Mouse (Mus musculus) MEL (cell line): ENCODE results near the gene Med13l. TPM values are rescaled to one million over a fixed set of nuclear protein-coding genes. Genes with fewer than 3 reads are reported as not detected.

ENCODE experiments used
- DNase-seq: peaks from one replicate; pipeline ENCODE4 v3.0.0; 2011; ENCODE audit warnings: low read depth, low spot score
- H3K27ac ChIP-seq: 2 replicates; pipeline ENCODE4 v1.5.1; 2012; ENCODE audit warnings: low read depth, mild to moderate bottlenecking, control low read depth, low read length, moderate library complexity; ENCODE audit not compliant: control insufficient read depth
- H3K27me3 ChIP-seq, 2 experiments: fragments of 150-350 bp in 1 of 2; sonication (generic) in 1 of 2; 2 replicates each; pipeline ENCODE4 v1.6.1; 2012; ENCODE audit warnings: low read length in 2 of 2, mild to moderate bottlenecking in 2 of 2, improper control_type of control experiment in 1 of 2, moderate library complexity in 1 of 2; ENCODE audit not compliant: insufficient read depth in 2 of 2, control insufficient read depth in 1 of 2
- H3K36me3 ChIP-seq, 2 experiments: 2 replicates each; pipeline ENCODE4 v1.6.1; 2012 to 2014; ENCODE audit warnings: low read length in 2 of 2, improper control_type of control experiment in 1 of 2, inconsistent platforms in 1 of 2, mild to moderate bottlenecking in 1 of 2; ENCODE audit not compliant: insufficient read depth in 2 of 2, control insufficient read depth in 1 of 2
- H3K4me1 ChIP-seq, 2 experiments: fragments of 150-350 bp in 1 of 2; sonication (generic) in 1 of 2; 2 replicates each; pipeline ENCODE4 v1.6.1; 2012; ENCODE audit warnings: low read length in 2 of 2, improper control_type of control experiment in 1 of 2, mild to moderate bottlenecking in 1 of 2; ENCODE audit not compliant: insufficient read depth in 2 of 2, control insufficient read depth in 1 of 2
- H3K4me3 ChIP-seq, 2 experiments: fragments of 150-350 bp in 1 of 2; sonication (generic) in 1 of 2; 2 replicates each; pipeline ENCODE4 v1.5.1; 2012; ENCODE audit warnings: low read depth in 2 of 2, low read length in 2 of 2, mild to moderate bottlenecking in 2 of 2, moderate library complexity in 2 of 2, control low read depth in 1 of 2, improper control_type of control experiment in 1 of 2; ENCODE audit not compliant: control insufficient read depth in 1 of 2, insufficient read depth in 1 of 2
- H3K79me2 ChIP-seq: 2 replicates; pipeline ENCODE4 v1.6.1; 2012; ENCODE audit warnings: mild to moderate bottlenecking, low read length, moderate library complexity; ENCODE audit not compliant: control insufficient read depth, poor library complexity, insufficient read depth
- H3K9ac ChIP-seq: 2 replicates; pipeline ENCODE4 v1.6.1; 2012; ENCODE audit warnings: low read depth, mild to moderate bottlenecking, control low read depth, low read length, moderate library complexity; ENCODE audit not compliant: control insufficient read depth, poor library complexity, severe bottlenecking
- H3K9me3 ChIP-seq: fragments of 150-350 bp; sonication (generic); replicated peaks from 2 replicates; pipeline ENCODE4 v1.6.1; 2012; ENCODE audit warnings: mild to moderate bottlenecking, low read length, improper control_type of control experiment, moderate library complexity; ENCODE audit not compliant: insufficient read depth
- CHD1 ChIP-seq: IDR thresholded peaks from 2 replicates; pipeline ENCODE4 v1.6.1; 2012; ENCODE audit warnings: low read depth, mild to moderate bottlenecking, inconsistent platforms, low read length, improper control_type of control experiment
- CTCF ChIP-seq, 3 experiments: IDR thresholded peaks in 2 of 3; conservative IDR thresholded peaks in 1 of 3; 2 replicates each; pipeline ENCODE4 v1.5.1; 2011 to 2012; ENCODE audit warnings: low read length in 3 of 3, low read depth in 2 of 3, mild to moderate bottlenecking in 2 of 3, improper control_type of control experiment in 1 of 3, inconsistent platforms in 1 of 3, mixed read lengths in 1 of 3, moderate library complexity in 1 of 3; ENCODE audit not compliant: control insufficient read depth in 1 of 3, insufficient read depth in 1 of 3, poor library complexity in 1 of 3, severe bottlenecking in 1 of 3
- E2F4 ChIP-seq: IDR thresholded peaks from 2 replicates; pipeline ENCODE4 v1.6.1; 2011; ENCODE audit warnings: low read depth, low read length, improper control_type of control experiment, borderline replicate concordance
- ELF1 ChIP-seq: IDR thresholded peaks from 2 replicates; pipeline ENCODE4 v1.6.1; 2014; ENCODE audit warnings: low read depth, mild to moderate bottlenecking, inconsistent platforms, low read length, improper control_type of control experiment, moderate library complexity
- EP300 ChIP-seq, 2 experiments: IDR thresholded peaks; 2 replicates each; pipeline ENCODE4 v1.6.1; 2011; ENCODE audit warnings: improper control_type of control experiment in 2 of 2, low read length in 2 of 2, low read depth in 1 of 2, mild to moderate bottlenecking in 1 of 2
- ETS1 ChIP-seq: IDR thresholded peaks from 2 replicates; pipeline ENCODE4 v1.6.1; 2012; ENCODE audit warnings: low read depth, mild to moderate bottlenecking, inconsistent platforms, low read length, improper control_type of control experiment, moderate library complexity
- GABPA ChIP-seq: IDR thresholded peaks from 2 replicates; pipeline ENCODE4 v1.6.1; 2012; ENCODE audit warnings: low read depth, mild to moderate bottlenecking, inconsistent platforms, low read length, improper control_type of control experiment, moderate library complexity
- GATA1 ChIP-seq: IDR thresholded peaks from 2 replicates; pipeline ENCODE4 v1.6.1; 2011; ENCODE audit warnings: low read depth, low read length, improper control_type of control experiment
- HCFC1 ChIP-seq: IDR thresholded peaks from 2 replicates; pipeline ENCODE4 v1.6.1; 2012; ENCODE audit warnings: low read depth, mild to moderate bottlenecking, inconsistent platforms, low read length, improper control_type of control experiment, moderate library complexity
- JUND ChIP-seq: IDR thresholded peaks from 2 replicates; pipeline ENCODE4 v1.6.1; 2011; ENCODE audit warnings: low read depth, mild to moderate bottlenecking, improper control_type of control experiment, low read length
- MAFK ChIP-seq: IDR thresholded peaks from 2 replicates; pipeline ENCODE4 v1.6.1; 2011; ENCODE audit warnings: low read depth, mild to moderate bottlenecking, low read length, improper control_type of control experiment, borderline replicate concordance
- MAZ ChIP-seq: IDR thresholded peaks from 2 replicates; pipeline ENCODE4 v1.6.1; 2012; ENCODE audit warnings: low read depth, mild to moderate bottlenecking, inconsistent platforms, low read length, improper control_type of control experiment
- MXI1 ChIP-seq: IDR thresholded peaks from 2 replicates; pipeline ENCODE4 v1.6.1; 2011; ENCODE audit warnings: mild to moderate bottlenecking, low read depth, low read length, improper control_type of control experiment
- MYB ChIP-seq: IDR thresholded peaks from 2 replicates; pipeline ENCODE4 v1.6.1; 2011; ENCODE audit warnings: mild to moderate bottlenecking, low read depth, low read length, improper control_type of control experiment
- MYC ChIP-seq: IDR thresholded peaks from 2 replicates; pipeline ENCODE4 v1.6.1; 2011; ENCODE audit warnings: low read depth, mild to moderate bottlenecking, low read length, improper control_type of control experiment, moderate library complexity
- NELFE ChIP-seq: IDR thresholded peaks from 2 replicates; pipeline ENCODE4 v1.6.1; 2011; ENCODE audit warnings: low read depth, low read length, improper control_type of control experiment
- NRF1 ChIP-seq: IDR thresholded peaks from 2 replicates; pipeline ENCODE4 v1.6.1; 2014; ENCODE audit warnings: low read depth, mild to moderate bottlenecking, inconsistent platforms, low read length, improper control_type of control experiment, moderate library complexity; ENCODE audit not compliant: poor library complexity, insufficient read depth, severe bottlenecking
- POLR2A ChIP-seq, 2 experiments: IDR thresholded peaks; 2 replicates each; pipeline ENCODE4 v1.6.1; 2011 to 2012; ENCODE audit warnings: low read length in 2 of 2, mild to moderate bottlenecking in 2 of 2, control low read depth in 1 of 2, improper control_type of control experiment in 1 of 2, low read depth in 1 of 2, moderate library complexity in 1 of 2; ENCODE audit not compliant: control insufficient read depth in 1 of 2, insufficient read depth in 1 of 2, poor library complexity in 1 of 2
- RCOR1 ChIP-seq: IDR thresholded peaks from 2 replicates; pipeline ENCODE4 v1.6.1; 2012; ENCODE audit warnings: low read depth, mild to moderate bottlenecking, inconsistent platforms, low read length, improper control_type of control experiment
- SIN3A ChIP-seq: IDR thresholded peaks from 2 replicates; pipeline ENCODE4 v1.6.1; 2012; ENCODE audit warnings: low read length, improper control_type of control experiment, inconsistent platforms
- TCF12 ChIP-seq: IDR thresholded peaks from 2 replicates; pipeline ENCODE4 v1.6.1; 2014; ENCODE audit warnings: low read depth, mild to moderate bottlenecking, inconsistent platforms, low read length, improper control_type of control experiment, moderate library complexity
- UBTF ChIP-seq: IDR thresholded peaks from 2 replicates; pipeline ENCODE4 v1.6.1; 2012; ENCODE audit warnings: low read depth, mild to moderate bottlenecking, inconsistent platforms, low read length, improper control_type of control experiment, moderate library complexity, borderline replicate concordance; ENCODE audit not compliant: insufficient read depth
- USF1 ChIP-seq: IDR thresholded peaks from 2 replicates; pipeline ENCODE4 v1.6.1; 2014; ENCODE audit warnings: low read depth, mild to moderate bottlenecking, inconsistent platforms, low read length, improper control_type of control experiment, moderate library complexity
- ZC3H11A ChIP-seq: IDR thresholded peaks from 2 replicates; pipeline ENCODE4 v1.6.1; 2012; ENCODE audit warnings: low read depth, mild to moderate bottlenecking, inconsistent platforms, low read length, improper control_type of control experiment
- ZKSCAN1 ChIP-seq: IDR thresholded peaks from 2 replicates; pipeline ENCODE4 v1.6.1; 2012; ENCODE audit warnings: low read depth, mild to moderate bottlenecking, inconsistent platforms, low read length, improper control_type of control experiment, moderate library complexity
- ZNF384 ChIP-seq: IDR thresholded peaks from 2 replicates; pipeline ENCODE4 v1.6.1; 2012; ENCODE audit warnings: low read depth, mild to moderate bottlenecking, inconsistent platforms, low read length, improper control_type of control experiment
- polyA plus RNA-seq, 2 experiments: library from polyadenylated mRNA; stranded (reverse) in 1 of 2; unstranded in 1 of 2; fragments of >175 nt in 1 of 2; fragments of >200 nt in 1 of 2; gene quantifications; 2 replicates each; pipeline versions ENCODE4 v1.2.1 to v1.2.4; 2012; ENCODE audit warnings: low replicate concordance in 2 of 2, low read depth in 1 of 2; ENCODE audit not compliant: insufficient read length in 2 of 2, insufficient read depth in 1 of 2, missing spikeins in 1 of 2
- total RNA-seq: library from RNA; depleted of rRNA; stranded (reverse); fragments of 300-350 nt; gene quantifications from 2 replicates; pipeline ENCODE4 v1.2.3, GENCODE M21; 2012

Med13l gene
- total and polyA plus RNA-seq, 3 experiments, result 13.4 to 16.1 TPM; not detected in 1

DNA sequence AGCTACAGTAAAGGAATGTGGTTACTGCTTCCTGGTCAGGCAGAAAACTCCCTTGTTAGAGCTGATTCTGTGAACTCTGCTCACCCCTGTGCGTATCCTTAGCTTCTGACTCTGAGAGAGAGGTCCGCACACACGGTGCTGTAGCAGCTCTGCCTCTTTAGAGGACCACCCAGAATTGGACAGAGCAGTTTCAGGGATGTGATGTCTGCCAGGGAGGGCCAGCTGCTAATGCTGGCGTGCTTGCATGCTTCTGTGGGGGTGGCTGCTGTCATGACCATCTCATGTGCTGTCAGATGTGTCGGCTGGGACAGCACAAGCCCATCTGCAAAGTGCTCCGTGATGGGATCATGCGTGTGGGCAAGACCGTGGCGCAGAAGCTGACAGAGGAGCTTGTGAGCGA is 186.5 kb downstream of the Med13l start:
- Histone ChIP-seq H3K4me3 (no peak overlapping the region), H3K36me3 (peaks cover 0 to 2% of the 10 kb centered on the region in 2 experiments; a peak in 2 of 4 replicates), H3K27me3 (no peaks in the 10 kb centered on the region), H3K9me3 (no peaks in the 10 kb centered on the region), H3K27ac (no peak overlapping the region), H3K79me2 (no peaks in the 10 kb centered on the region), H3K9ac (no peak overlapping the region), H3K4me1 (no peaks in the 10 kb centered on the region)
- no peak for TF ChIP-seq ZKSCAN1
- no peak for TF ChIP-seq ELF1
- TF ChIP-seq USF1, result no peak
- TF ChIP-seq ZC3H11A, result no peak
- TF ChIP-seq NELFE, result no peak
- TF ChIP-seq CHD1, result no peak
- no peak for TF ChIP-seq MXI1
- no peak for TF ChIP-seq HCFC1
- TF ChIP-seq EP300 (IDR thresholded peaks at IDR 0.05; ENCODE audit: low read depth in 1 of 2, low read length in 2 of 2), result no peak
- TF ChIP-seq MYC, result no peak
- no peak for TF ChIP-seq RCOR1
- no peak for TF ChIP-seq GATA1
- no peak for TF ChIP-seq TCF12
- no peak for TF ChIP-seq MYB
- no peak for TF ChIP-seq POLR2A (IDR thresholded peaks at IDR 0.05; ENCODE audit: control insufficient read depth in 1 of 2, insufficient read depth in 1 of 2, low read depth in 1 of 2, low read length in 2 of 2, poor library complexity in 1 of 2)
- no peak for TF ChIP-seq SIN3A
- TF ChIP-seq GABPA, result no peak
- DNase-seq, result no peak

- Histone ChIP-seq H3K9ac (no peak overlapping the region), H3K79me2 (no peaks in the 10 kb centered on the region), H3K4me1 (no peaks in the 10 kb centered on the region)
- TF ChIP-seq NRF1 (no peak), CTCF (IDR thresholded peaks at IDR 0.05 in 2 of 3, conservative IDR thresholded peaks at IDR 0.05 in 1 of 3; ENCODE audit: control insufficient read depth in 1 of 3, insufficient read depth in 1 of 3, low read depth in 2 of 3, low read length in 3 of 3, poor library complexity in 1 of 3, severe bottlenecking in 1 of 3) (no peak), ZNF384 (no peak), MAZ (no peak), MAFK (no peak), E2F4 (no peak), CHD1 (no peak), ELF1 (no peak), EP300 (IDR thresholded peaks at IDR 0.05; ENCODE audit: low read depth in 1 of 2, low read length in 2 of 2) (no peak), ZKSCAN1 (no peak), POLR2A (IDR thresholded peaks at IDR 0.05; ENCODE audit: control insufficient read depth in 1 of 2, insufficient read depth in 1 of 2, low read depth in 1 of 2, low read length in 2 of 2, poor library complexity in 1 of 2) (no peak), JUND (no peak), ETS1 (no peak), ZC3H11A (no peak), UBTF (no peak)
- TF ChIP-seq, all 39 proteins: peak for 0
- Histone ChIP-seq H3K27ac (no peak overlapping the region), H3K27me3 (no peaks in the 10 kb centered on the region), H3K9me3 (no peaks in the 10 kb centered on the region), H3K36me3 (no peaks in the 10 kb centered on the region; a peak in 1 of 4 replicates), H3K4me3 (no peak overlapping the region)
- no peak for DNase-seq
These were observed 191.1 kb downstream of the Med13l start for GRCm38 (mm10) chr5:118751446-118752179.
